Mouse (Mus musculus) kidney, adult 2 months (tissue): ENCODE results near the gene Pomgnt1.

Experiments
- CTCF ChIP-seq: fragments of 200-500 bp; conservative IDR thresholded peaks from 2 replicates; pipeline ENCODE4 v1.5.1; 2011; ENCODE audit warnings: low read depth, mild to moderate bottlenecking, control low read depth, low read length, moderate library complexity, mixed read lengths; ENCODE audit not compliant: insufficient read depth, insufficient read length
- POLR2A ChIP-seq: fragments of 200-500 bp; IDR thresholded peaks from one replicate; pipeline ENCODE4 v1.6.1; 2011; ENCODE audit warnings: low read depth, low read length, control low read depth

GRCm38 (mm10) chr4:116143317-116143811 lies 19.7 kb downstream of the Pomgnt1 start:
- TF ChIP-seq POLR2A (no peak), CTCF (no peak)
